Mouse (Mus musculus) kidney, adult 2 months (tissue): ENCODE measurements around the gene BC048562. TPM values are rescaled to one million over a fixed set of nuclear protein-coding genes. Genes with fewer than 3 reads are reported as not detected.
A peak's percentile ranks its signal among the peaks of the same experiment; 100 is the strongest.

Experiments
- DNase-seq: peaks from one replicate; pipeline ENCODE4 v3.0.0; 2021
- H3K27ac ChIP-seq: fragments of 200-500 bp; 2 replicates; pipeline ENCODE4 v1.5.1; 2012; ENCODE audit warnings: low read depth, low read length, control low read depth, inconsistent platforms; ENCODE audit not compliant: insufficient read depth
- H3K27me3 ChIP-seq: fragments of 200-500 bp; replicated peaks from 2 replicates; pipeline ENCODE4 v1.6.1; 2012; ENCODE audit warnings: mild to moderate bottlenecking, moderate library complexity, low read length, inconsistent platforms; ENCODE audit not compliant: control insufficient read depth, insufficient read depth
- H3K36me3 ChIP-seq: fragments of 200-500 bp; 2 replicates; pipeline ENCODE4 v1.6.1; 2012; ENCODE audit warnings: mild to moderate bottlenecking, moderate library complexity, low read length, inconsistent platforms; ENCODE audit not compliant: control insufficient read depth, insufficient read depth
- H3K4me1 ChIP-seq: fragments of 200-500 bp; 2 replicates; pipeline ENCODE4 v1.6.1; 2011; ENCODE audit warnings: low read length; ENCODE audit not compliant: control insufficient read depth, insufficient read depth
- H3K4me3 ChIP-seq: fragments of 200-500 bp; 2 replicates; pipeline ENCODE4 v1.5.1; 2011; ENCODE audit warnings: mild to moderate bottlenecking, low read depth, low read length, control low read depth; ENCODE audit not compliant: insufficient read depth
- CTCF ChIP-seq: fragments of 200-500 bp; conservative IDR thresholded peaks from 2 replicates; pipeline ENCODE4 v1.5.1; 2011; ENCODE audit warnings: low read depth, mild to moderate bottlenecking, control low read depth, low read length, moderate library complexity, mixed read lengths; ENCODE audit not compliant: insufficient read depth, insufficient read length
- POLR2A ChIP-seq: fragments of 200-500 bp; IDR thresholded peaks from one replicate; pipeline ENCODE4 v1.6.1; 2011; ENCODE audit warnings: low read depth, low read length, control low read depth
- WGBS: fragments of 180-500 bp; shearing (Covaris S2); methylation state at CpG from one replicate; pipeline ENCODE4 v1.1.7; 2018; 5-methylcytosine and 5-hydroxymethylcytosine counted together
- polyA plus RNA-seq: library from polyadenylated mRNA; depleted of rRNA; stranded (reverse); fragments of >200 nt; gene quantifications from 2 replicates; pipeline ENCODE4 v1.2.3, GENCODE M21; 2012; rRNA removed

BC048562 gene
- polyA plus RNA-seq, result not detected in 2 replicates

- H3K4me3 ChIP-seq, result no peak within 1 kb of the TSS
- no peak within 1 kb of the TSS for H3K27ac ChIP-seq
- 86% methylated on average over 3 of the region's 3 CpGs for WGBS
- TF ChIP-seq POLR2A, result no peak
- no peak for TF ChIP-seq CTCF
- H3K27me3 ChIP-seq, result no peaks in the 10 kb centered on the region
- DNase-seq, result no peak
- no peaks in the 10 kb centered on the region; the same call in 1 of the 2 replicates for H3K4me1 ChIP-seq
- H3K36me3 ChIP-seq, result no peaks in the 10 kb centered on the region
These were observed at the start of gene BC048562 for GRCm38 (mm10) chr9:108436182-108436581. BC048562 (plus strand) TSS chr9:108436482.

- H3K27ac ChIP-seq, result no peak overlapping the region
- TF ChIP-seq POLR2A, result no peak
- no peak for TF ChIP-seq CTCF
- WGBS, result 79% methylated on average over 4 of the region's 4 CpGs
- peaks cover 4% of the 10 kb centered on the region; the same call in 1 of the 2 replicates for H3K36me3 ChIP-seq
- no peaks in the 10 kb centered on the region for H3K27me3 ChIP-seq
- H3K4me1 ChIP-seq, result peaks cover 3% of the 10 kb centered on the region; the same call in 1 of the 2 replicates
- DNase-seq, result no peak
- no peak overlapping the region for H3K4me3 ChIP-seq
These were observed 49.5 kb upstream of the BC048562 start for GRCm38 (mm10) chr9:108386816-108387215.

GRCm38 (mm10) chr9:108388601-108389000 is 47.7 kb upstream of the BC048562 start:
- Histone ChIP-seq H3K36me3 (peaks cover 1% of the 10 kb centered on the region; the same call in 1 of the 2 replicates), H3K4me3 (no peak overlapping the region), H3K27ac (0 out of 2 replicates have a peak overlapping the region, but pooled peaks have one; percentile 14), H3K4me1 (peaks cover 3% of the 10 kb centered on the region; the same call in 1 of the 2 replicates), H3K27me3 (no peaks in the 10 kb centered on the region)
- no peak for TF ChIP-seq CTCF
- peak; percentile 62 for DNase-seq
- 62% methylated on average over 10 of the region's 10 CpGs for WGBS

- TF ChIP-seq CTCF (no peak), POLR2A (no peak)
- Histone ChIP-seq H3K36me3 (peaks cover 1% of the 10 kb centered on the region; the same call in 1 of the 2 replicates), H3K4me3 (no peak overlapping the region), H3K27me3 (no peaks in the 10 kb centered on the region), H3K4me1 (peaks cover 3% of the 10 kb centered on the region; the same call in 1 of the 2 replicates), H3K27ac (no peak overlapping the region)
- DNase-seq, result peak; percentile 71
- 53% methylated on average over 6 of the region's 6 CpGs for WGBS
These were observed 47.1 kb upstream of the BC048562 start for GRCm38 (mm10) chr9:108389220-108389619.

- WGBS, result 59% methylated on average over 18 of the region's 18 CpGs
- 0 out of 2 replicates have a peak, but pooled peaks have one; percentile 12 for TF ChIP-seq CTCF
- TF ChIP-seq POLR2A, result no peak
- peak; percentile 90 for DNase-seq
- Histone ChIP-seq H3K36me3 (peaks cover 1% of the 10 kb centered on the region; the same call in 1 of the 2 replicates), H3K4me3 (no peak within 1 kb of the TSS), H3K27ac (no peak within 1 kb of the TSS), H3K27me3 (no peaks in the 10 kb centered on the region), H3K4me1 (peaks cover 7% of the 10 kb centered on the region; the same call in 1 of the 2 replicates)
These were observed 43.6 kb upstream of the BC048562 start, which contains the start of gene 1700102P08Rik for GRCm38 (mm10) chr9:108392676-108393075. 1700102P08Rik (plus strand) TSS chr9:108392805.

GRCm38 (mm10) chr9:108394191-108394590 is 42.1 kb upstream of the BC048562 start:
- H3K36me3 ChIP-seq, result peaks cover 1% of the 10 kb centered on the region; the same call in 1 of the 2 replicates
- DNase-seq, result peak; percentile 78
- 71% methylated on average over 6 of the region's 6 CpGs for WGBS
- TF ChIP-seq CTCF, result no peak
- TF ChIP-seq POLR2A, result no peak
- H3K27ac ChIP-seq, result no peak overlapping the region
- no peaks in the 10 kb centered on the region for H3K27me3 ChIP-seq
- H3K4me1 ChIP-seq, result peaks cover 4% of the 10 kb centered on the region; the same call in 1 of the 2 replicates
- H3K4me3 ChIP-seq, result no peak overlapping the region

- Histone ChIP-seq H3K36me3 (peaks cover 1% of the 10 kb centered on the region; the same call in 1 of the 2 replicates), H3K27me3 (no peaks in the 10 kb centered on the region), H3K27ac (no peak overlapping the region), H3K4me1 (peaks cover 4% of the 10 kb centered on the region; the same call in 1 of the 2 replicates), H3K4me3 (no peak overlapping the region)
- DNase-seq, result no peak
- 93% methylated on average over 1 of the region's 1 CpGs for WGBS
- no peak for TF ChIP-seq CTCF
- no peak for TF ChIP-seq POLR2A
These were observed 40.9 kb upstream of the BC048562 start for GRCm38 (mm10) chr9:108395427-108395826.
